Mouse (Mus musculus) CH12.LX (cell line): Measurements from ENCODE around the gene Hbq1b. TPM values are rescaled to one million over a fixed set of nuclear protein-coding genes. Genes with fewer than 3 reads are reported as not detected.

Experiments used
- DNase-seq: peaks from one replicate; pipeline ENCODE4 v3.0.0-alpha.2; 2013; ENCODE audit errors: extremely low read depth
- H3K27ac ChIP-seq: 2 replicates; pipeline ENCODE4 v1.5.1; 2012; ENCODE audit warnings: low read depth, mild to moderate bottlenecking, control low read depth, moderate library complexity; ENCODE audit not compliant: insufficient read depth
- H3K27me3 ChIP-seq: replicated peaks from 2 replicates; pipeline ENCODE3; 2012; ENCODE audit warnings: inconsistent platforms
- H3K36me3 ChIP-seq, 2 experiments: replicated peaks in 1 of 2; 2 replicates each; pipeline versions ENCODE3 to v1.6.1; 2012; ENCODE audit warnings: inconsistent platforms in 1 of 2, low read length in 1 of 2, mild to moderate bottlenecking in 1 of 2, mixed read lengths in 1 of 2, moderate library complexity in 1 of 2; ENCODE audit not compliant: control insufficient read depth in 1 of 2, insufficient read depth in 1 of 2
- H3K4me1 ChIP-seq, 2 experiments: 2 replicates each; pipeline ENCODE4 v1.6.1; 2012; ENCODE audit warnings: inconsistent platforms in 1 of 2, moderate library complexity in 1 of 2; ENCODE audit not compliant: insufficient read depth in 2 of 2, control insufficient read depth in 1 of 2
- H3K4me2 ChIP-seq: 2 replicates; pipeline ENCODE4 v1.6.1; 2012; ENCODE audit warnings: low read depth, mild to moderate bottlenecking, control low read depth; ENCODE audit not compliant: poor library complexity, insufficient read depth, severe bottlenecking
- H3K4me3 ChIP-seq, 3 experiments: fragments of 150-350 bp in 1 of 3; sonication (generic) in 1 of 3; replicated peaks in 1 of 3; 2 replicates each; pipeline versions ENCODE3 to v1.5.1; 2011 to 2012; ENCODE audit warnings: low read depth in 2 of 3, low read length in 2 of 3, mild to moderate bottlenecking in 2 of 3, moderate library complexity in 2 of 3, control low read depth in 1 of 3, improper control_type of control experiment in 1 of 3, inconsistent platforms in 1 of 3, mixed read lengths in 1 of 3; ENCODE audit not compliant: poor library complexity in 1 of 3
- H3K79me2 ChIP-seq: replicated peaks from 2 replicates; pipeline ENCODE4 v1.6.1; 2012; ENCODE audit warnings: mild to moderate bottlenecking, moderate library complexity; ENCODE audit not compliant: control insufficient read depth, poor library complexity, insufficient read depth, severe bottlenecking; ENCODE audit errors: extremely low read depth
- H3K9ac ChIP-seq: 2 replicates; pipeline ENCODE4 v1.6.1; 2012; ENCODE audit warnings: low read depth, mild to moderate bottlenecking, control low read depth, moderate library complexity; ENCODE audit not compliant: insufficient read depth
- H3K9me3 ChIP-seq: replicated peaks from 2 replicates; pipeline ENCODE3; 2012; ENCODE audit warnings: low read length, inconsistent platforms, mixed read lengths
- HCFC1 ChIP-seq: IDR thresholded peaks from 2 replicates; pipeline ENCODE4 v1.6.1; 2012; ENCODE audit warnings: low read depth, mild to moderate bottlenecking, inconsistent platforms, low read length, improper control_type of control experiment
- USF1 ChIP-seq: IDR thresholded peaks from 2 replicates; pipeline ENCODE4 v1.6.1; 2014; ENCODE audit warnings: low read depth, mild to moderate bottlenecking, inconsistent platforms, low read length, improper control_type of control experiment
- USF2 ChIP-seq: conservative IDR thresholded peaks from 2 replicates; pipeline ENCODE4 v1.6.1; 2011; ENCODE audit warnings: low read depth, low read length, improper control_type of control experiment
- dilution Hi-C: fragments of 300-500 bp; cut with MboI; formaldehyde crosslinking; loops from 2 replicates; pipeline ENCODE4 v1.14.3; 2020; ENCODE audit warnings: low sequenced_read_pairs; ENCODE audit not compliant: extremely low pct_unique_long_range_greater_than_20kb, extremely low pct_ligation_motif_present
- in situ Hi-C: fragments of 300-500 bp; cut with MboI; formaldehyde crosslinking; loops from 3 replicates; pipeline ENCODE4 v1.14.3; 2019; ENCODE audit warnings: low sequenced_read_pairs, low pct_ligation_motif_present, low pct_unique_long_range_greater_than_20kb, mixed read lengths
- polyA plus RNA-seq: library from polyadenylated mRNA; unstranded; fragments of >175 nt; gene quantifications from 2 replicates; pipeline ENCODE4 v1.2.1, GENCODE M21; 2012; ENCODE audit warnings: low read depth; ENCODE audit not compliant: insufficient read length
- total RNA-seq, 2 experiments: library from RNA; depleted of rRNA; stranded (reverse); fragments of 300-350 nt in 1 of 2; fragments of >200 nt in 1 of 2; gene quantifications; 2 replicates each; pipeline ENCODE4 v1.2.3; 2012 to 2014

Hbq1b gene
- total and polyA plus RNA-seq, 3 experiments: not detected

- TF ChIP-seq USF2 (no peak), USF1 (no peak), HCFC1 (no peak)
- no peak overlapping the region for H3K4me3 ChIP-seq
- peaks cover 15% of the 10 kb centered on the region for H3K27me3 ChIP-seq
- in situ Hi-C loops (no loop called here), dilution Hi-C loops (no loop called here)
- no peaks in the 10 kb centered on the region; a peak in 1 of 4 replicates for H3K4me1 ChIP-seq
- H3K9ac ChIP-seq: no peak overlapping the region
- DNase-seq: no peak
- no peaks in the 10 kb centered on the region for H3K36me3 ChIP-seq
- no peak overlapping the region for H3K27ac ChIP-seq
- H3K9me3 ChIP-seq: peaks cover 13% of the 10 kb centered on the region
- no peaks in the 10 kb centered on the region for H3K79me2 ChIP-seq
- no peak overlapping the region for H3K4me2 ChIP-seq
These were observed 49.7 kb downstream of the Hbq1b start for GRCm38 (mm10) chr11:32336435-32336907.

Other genes with a start within 250 kb of the Hbq1b start
- gene Il9r, start 86.7 kb upstream of the Hbq1b start, total RNA-seq (2012; rRNA removed): 16.8 and 20.0 TPM in 2 replicates
- 51.6 and 52.1 TPM in 2 replicates for gene Il9r, start 86.7 kb upstream of the Hbq1b start, total RNA-seq (2014; rRNA removed)
- gene Il9r, start 86.7 kb upstream of the Hbq1b start, polyA plus RNA-seq: 45.3 and 47.5 TPM in 2 replicates
- 113 and 123 TPM in 2 replicates for gene Snrnp25, start 81.5 kb upstream of the Hbq1b start, total RNA-seq (2012; rRNA removed)
- 162 and 208 TPM in 2 replicates for gene Snrnp25, start 81.5 kb upstream of the Hbq1b start, total RNA-seq (2014; rRNA removed)
- 106 and 131 TPM in 2 replicates for gene Snrnp25, start 81.5 kb upstream of the Hbq1b start, polyA plus RNA-seq
- gene Rhbdf1, start 64.7 kb upstream of the Hbq1b start, total RNA-seq (2012; rRNA removed): 30.1 and 37.6 TPM in 2 replicates
- 24.7 TPM in 2 replicates for gene Rhbdf1, start 64.7 kb upstream of the Hbq1b start, total RNA-seq (2014; rRNA removed)
- 27.2 and 34.2 TPM in 2 replicates for gene Rhbdf1, start 64.7 kb upstream of the Hbq1b start, polyA plus RNA-seq
- gene Mpg, start 60.5 kb upstream of the Hbq1b start, total RNA-seq (2012; rRNA removed): 40.3 and 41.9 TPM in 2 replicates
- gene Mpg, start 60.5 kb upstream of the Hbq1b start, total RNA-seq (2014; rRNA removed): 36.2 and 39.1 TPM in 2 replicates
- 39.6 and 41.5 TPM in 2 replicates for gene Mpg, start 60.5 kb upstream of the Hbq1b start, polyA plus RNA-seq
- gene Nprl3, start 19.3 kb upstream of the Hbq1b start, total RNA-seq (2012; rRNA removed): 51.7 and 58.7 TPM in 2 replicates
- gene Nprl3, start 19.3 kb upstream of the Hbq1b start, total RNA-seq (2014; rRNA removed): 43.1 and 47.9 TPM in 2 replicates
- gene Nprl3, start 19.3 kb upstream of the Hbq1b start, polyA plus RNA-seq: 66.8 and 79.8 TPM in 2 replicates
- not detected in 2 replicates for gene Hba-x, start 10.6 kb upstream of the Hbq1b start, total RNA-seq (2012; rRNA removed)
- not detected in 2 replicates for gene Hba-x, start 10.6 kb upstream of the Hbq1b start, total RNA-seq (2014; rRNA removed)
- gene Hba-x, start 10.6 kb upstream of the Hbq1b start, polyA plus RNA-seq: not detected in 2 replicates
- 1.9 and 4.9 TPM in 2 replicates for gene Hba-a1, start 3.5 kb upstream of the Hbq1b start, total RNA-seq (2012; rRNA removed)
- 4.1 and 5.2 TPM in 2 replicates for gene Hba-a1, start 3.5 kb upstream of the Hbq1b start, total RNA-seq (2014; rRNA removed)
- gene Hba-a1, start 3.5 kb upstream of the Hbq1b start, polyA plus RNA-seq: 3.3 and 4.7 TPM in 2 replicates
- gene Hba-a2, start 9.5 kb downstream of the Hbq1b start, total RNA-seq (2012; rRNA removed): 2.6 and 4.6 TPM in 2 replicates
- gene Hba-a2, start 9.5 kb downstream of the Hbq1b start, total RNA-seq (2014; rRNA removed): 2.9 and 3.1 TPM in 2 replicates
- 10.3 and 13.3 TPM in 2 replicates for gene Hba-a2, start 9.5 kb downstream of the Hbq1b start, polyA plus RNA-seq
- not detected in 2 replicates for gene Hbq1a, start 13.1 kb downstream of the Hbq1b start, total RNA-seq (2012; rRNA removed)
- gene Hbq1a, start 13.1 kb downstream of the Hbq1b start, total RNA-seq (2014; rRNA removed): not detected in 2 replicates
- not detected in 2 replicates for gene Hbq1a, start 13.1 kb downstream of the Hbq1b start, polyA plus RNA-seq
- gene Sh3pxd2b, start 60.9 kb downstream of the Hbq1b start, total RNA-seq (2012; rRNA removed): 5.3 and 6.7 TPM in 2 replicates
- gene Sh3pxd2b, start 60.9 kb downstream of the Hbq1b start, total RNA-seq (2014; rRNA removed): 1.7 and 2.4 TPM in 2 replicates
- 11.3 and 13.2 TPM in 2 replicates for gene Sh3pxd2b, start 60.9 kb downstream of the Hbq1b start, polyA plus RNA-seq
- 10.3 and 13.4 TPM in 2 replicates for gene Ubtd2, start 168.4 kb downstream of the Hbq1b start, total RNA-seq (2012; rRNA removed)
- 17.8 and 21.4 TPM in 2 replicates for gene Ubtd2, start 168.4 kb downstream of the Hbq1b start, total RNA-seq (2014; rRNA removed)
- 17.4 and 18.2 TPM in 2 replicates for gene Ubtd2, start 168.4 kb downstream of the Hbq1b start, polyA plus RNA-seq
- 0.25 TPM in 1 of 2 replicates, not detected in the other for gene Efcab9, start 245.1 kb downstream of the Hbq1b start, total RNA-seq (2012; rRNA removed)
- gene Efcab9, start 245.1 kb downstream of the Hbq1b start, total RNA-seq (2014; rRNA removed): not detected in 2 replicates
- 1.1 and 1.5 TPM in 2 replicates for gene Efcab9, start 245.1 kb downstream of the Hbq1b start, polyA plus RNA-seq
- gene Stk10, start 246.3 kb downstream of the Hbq1b start, total RNA-seq (2012; rRNA removed): 18.6 and 23.2 TPM in 2 replicates
- 19.2 and 20.0 TPM in 2 replicates for gene Stk10, start 246.3 kb downstream of the Hbq1b start, total RNA-seq (2014; rRNA removed)
- 37.4 and 40.3 TPM in 2 replicates for gene Stk10, start 246.3 kb downstream of the Hbq1b start, polyA plus RNA-seq